Mouse (Mus musculus) kidney, adult 18-20 months (tissue): ENCODE results near the gene Gm20388.

Source experiments
- DNase-seq: peaks from one replicate; pipeline ENCODE4 v3.0.0; 2021

Gm20388 gene

DNA sequence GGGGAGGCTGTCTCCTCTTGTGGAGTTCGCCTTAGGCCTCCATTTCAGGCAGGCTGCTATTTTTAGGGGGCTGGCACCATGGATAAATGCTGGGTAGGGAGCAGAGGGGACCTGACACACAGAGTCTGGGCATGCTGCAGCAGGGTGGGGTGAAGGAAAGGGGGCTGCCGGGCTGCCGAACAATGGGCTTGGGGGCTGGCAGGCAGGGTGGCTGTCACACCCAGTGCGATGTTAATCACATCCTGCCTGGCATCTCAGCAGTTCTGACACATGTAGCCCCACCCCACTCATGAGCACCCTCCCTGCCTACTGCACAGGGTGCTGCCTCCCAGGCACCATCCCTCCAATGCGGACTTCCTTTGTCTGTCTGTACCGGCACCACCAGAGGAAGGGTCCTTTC, 1757.9 kb downstream of the Gm20388 start:
- no peak for DNase-seq

GRCm38 (mm10) chr8:121669208-121669607, 1758.6 kb downstream of the Gm20388 start:
- no peak for DNase-seq

DNA sequence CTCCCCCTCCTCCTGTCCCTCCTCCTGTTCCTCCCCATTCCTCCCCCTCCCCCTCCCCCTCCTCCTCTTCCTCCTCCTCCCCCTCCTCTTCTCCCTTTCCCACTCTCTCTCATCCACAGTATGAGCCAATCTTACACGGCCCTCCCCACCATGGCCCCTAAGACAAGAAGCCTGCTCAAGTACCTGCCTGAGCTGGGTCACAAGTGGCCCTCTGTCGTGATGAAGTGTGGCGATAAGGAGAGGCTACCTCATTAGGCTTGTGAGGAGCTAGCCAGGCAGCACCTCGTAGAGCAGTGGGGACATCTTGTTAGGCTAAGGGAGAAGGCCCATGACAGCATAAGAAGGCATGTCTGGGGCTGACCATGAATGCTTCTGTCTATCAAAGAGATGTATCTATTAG, 1762.5 kb downstream of the Gm20388 start:
- DNase-seq = no peak

GRCm38 (mm10) chr8:121673917-121674316, 1763.3 kb downstream of the Gm20388 start:
- DNase-seq = peak; percentile 37

DNA sequence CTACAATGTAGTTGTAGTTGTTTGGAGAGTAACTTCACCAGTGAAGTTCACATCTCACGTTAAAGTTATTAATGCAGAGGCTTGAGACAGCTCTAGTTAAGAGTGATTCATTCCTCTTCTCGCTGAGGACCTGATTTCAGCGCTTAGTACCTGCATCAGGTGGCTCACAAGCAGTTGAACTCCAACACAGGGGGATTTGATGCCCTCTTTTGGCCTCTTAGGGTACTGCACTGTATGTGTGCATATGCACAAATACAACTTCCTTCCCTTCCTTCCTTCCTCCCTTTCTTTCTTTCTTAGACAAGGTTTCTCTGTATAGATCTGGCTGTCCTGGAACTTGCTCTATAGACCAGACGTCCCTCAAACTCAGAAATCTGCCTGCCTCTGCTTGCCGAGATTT, 1763.9 kb downstream of the Gm20388 start:
- DNase-seq = peak; percentile 50

DNA sequence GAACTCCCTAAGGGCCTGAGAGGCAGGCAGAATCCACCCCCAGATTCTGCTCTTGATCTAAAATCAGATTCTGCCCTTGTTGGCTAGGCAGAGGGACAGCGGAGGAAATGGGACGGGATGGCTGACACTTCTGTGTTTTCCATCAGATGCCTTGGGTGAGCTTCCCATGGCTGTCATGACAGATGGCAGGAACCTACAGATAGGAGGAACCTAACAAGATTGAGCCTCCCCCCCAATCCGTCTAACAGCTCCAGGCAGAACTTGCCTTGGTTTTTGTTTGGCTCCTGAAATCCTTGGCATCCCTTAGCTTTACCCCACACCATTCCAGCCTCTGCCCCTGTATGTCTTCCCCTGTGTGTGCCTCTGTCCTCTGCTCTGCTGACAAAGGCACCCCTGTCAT, 1764.5 kb downstream of the Gm20388 start:
- no peak for DNase-seq

- DNase-seq = peak; percentile 76
Observed at GRCm38 (mm10) chr8:121675701-121676100, 1765.1 kb downstream of the Gm20388 start.

DNA sequence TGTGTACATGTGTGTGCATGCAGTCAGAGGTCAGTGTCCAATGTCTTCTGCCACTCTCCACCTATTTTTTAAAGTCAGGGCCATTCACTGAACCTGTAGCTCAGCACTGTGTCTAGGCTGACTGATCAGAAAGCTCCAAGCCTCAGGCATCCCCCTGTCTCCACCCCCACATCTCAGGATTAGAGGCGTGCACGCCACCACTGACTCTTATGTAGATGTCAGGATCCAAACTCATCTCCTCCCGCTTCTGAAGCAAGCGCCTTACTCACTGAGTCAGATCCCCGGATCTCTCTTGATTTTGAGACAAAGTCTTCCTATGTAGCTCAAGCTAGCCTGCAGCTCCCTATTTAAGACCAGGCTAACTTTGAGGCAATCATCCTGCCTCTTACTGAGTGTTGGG, 1768.1 kb downstream of the Gm20388 start:
- DNase-seq = no peak

GRCm38 (mm10) chr8:121680896-121681295, 1770.3 kb downstream of the Gm20388 start:
- no peak for DNase-seq

- DNase-seq = no peak
Observed at GRCm38 (mm10) chr8:121681457-121681856, 1770.8 kb downstream of the Gm20388 start.

GRCm38 (mm10) chr8:121683083-121683832, 1772.6 kb downstream of the Gm20388 start:
- DNase-seq = no peak

DNA sequence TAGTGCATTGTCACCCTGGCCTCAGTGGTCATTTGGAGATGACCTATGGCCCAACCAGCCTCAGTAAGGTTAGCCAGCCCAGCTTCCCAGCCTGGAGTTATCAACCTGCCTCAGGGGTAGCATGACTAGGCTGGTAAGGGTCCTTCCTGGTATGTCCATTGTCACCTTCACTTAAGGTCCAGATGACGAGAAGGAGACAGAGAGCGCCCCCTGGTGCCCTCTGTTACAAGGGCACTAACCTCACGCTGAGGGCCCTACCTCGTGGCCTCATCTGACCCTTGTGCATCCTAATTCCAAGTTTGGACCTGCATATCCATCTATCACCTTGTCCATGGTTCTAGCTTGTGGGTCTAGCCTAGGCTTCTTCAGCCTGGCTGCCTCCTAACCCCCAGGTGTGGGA, 1774.8 kb downstream of the Gm20388 start:
- DNase-seq = peak; percentile 81

- DNase-seq = no peak
Observed at GRCm38 (mm10) chr8:121687455-121688161, 1777.0 kb downstream of the Gm20388 start.

GRCm38 (mm10) chr8:121688496-121688895, 1777.9 kb downstream of the Gm20388 start:
- no peak for DNase-seq

DNA sequence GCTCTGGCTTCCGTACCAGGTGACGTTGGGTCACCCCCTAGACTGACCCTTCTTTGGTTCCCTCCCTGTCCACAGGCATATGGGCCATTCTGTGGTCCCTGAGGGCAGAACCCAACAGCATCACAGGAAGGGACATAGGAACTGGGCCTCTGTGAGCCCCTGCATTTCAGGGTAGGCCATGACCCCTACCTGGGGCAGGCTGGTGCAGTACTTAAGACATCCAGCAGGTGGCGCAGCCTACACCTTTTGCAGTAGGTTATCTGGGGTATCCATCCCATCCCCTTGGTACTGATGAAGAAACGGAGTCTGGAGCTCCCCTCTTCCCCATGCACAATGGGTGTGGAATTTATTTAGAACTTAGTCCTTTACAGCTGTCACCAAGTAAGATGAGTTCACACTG, 1783.8 kb downstream of the Gm20388 start:
- peak; percentile 66 for DNase-seq

- DNase-seq = peak; percentile 80
Observed at GRCm38 (mm10) chr8:121695585-121696184, 1785.0 kb downstream of the Gm20388 start.

DNA sequence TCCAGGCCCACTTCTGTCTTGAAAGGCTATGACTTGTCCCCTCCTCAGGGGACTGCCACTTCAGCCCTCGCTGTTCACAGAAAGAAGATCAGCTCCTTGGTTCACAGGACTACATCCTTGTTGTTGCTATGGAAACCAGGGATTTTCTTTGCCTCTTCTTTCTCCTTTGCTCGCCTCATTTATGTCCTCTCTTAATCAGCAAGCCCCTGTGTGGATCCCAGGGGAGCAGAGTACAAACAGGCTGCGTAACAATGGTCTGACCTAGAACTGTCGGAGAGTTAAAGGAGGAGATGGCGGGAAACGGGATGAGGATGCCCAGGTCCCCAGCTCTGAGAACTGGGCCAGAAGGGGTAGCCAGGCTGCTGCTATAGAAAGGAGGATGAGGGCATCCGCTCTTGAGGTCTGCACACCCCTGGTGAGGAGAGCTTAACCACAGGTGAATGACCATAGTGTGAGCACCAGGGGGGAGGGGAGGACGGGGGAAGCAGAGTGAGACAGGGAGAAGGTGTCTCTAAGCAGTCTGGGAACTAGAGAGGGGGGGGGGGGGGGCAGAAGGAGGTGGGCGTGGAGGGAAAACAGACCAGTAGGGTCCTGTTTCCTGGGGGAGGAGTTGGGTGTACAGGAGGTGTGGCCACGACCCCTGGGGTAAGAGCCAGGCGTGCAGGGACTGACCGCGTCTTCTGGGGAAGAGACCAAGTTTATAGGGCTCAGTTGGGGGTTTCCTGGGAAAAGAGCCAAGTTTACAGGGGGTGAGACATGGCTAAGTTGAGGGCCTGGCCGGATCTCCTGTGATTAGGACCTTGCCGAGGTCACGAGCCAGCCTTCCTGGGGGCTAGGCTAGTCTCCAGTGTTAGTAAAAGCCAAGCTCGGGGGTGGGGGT, 1787.3 kb downstream of the Gm20388 start:
- DNase-seq = no peak

DNA sequence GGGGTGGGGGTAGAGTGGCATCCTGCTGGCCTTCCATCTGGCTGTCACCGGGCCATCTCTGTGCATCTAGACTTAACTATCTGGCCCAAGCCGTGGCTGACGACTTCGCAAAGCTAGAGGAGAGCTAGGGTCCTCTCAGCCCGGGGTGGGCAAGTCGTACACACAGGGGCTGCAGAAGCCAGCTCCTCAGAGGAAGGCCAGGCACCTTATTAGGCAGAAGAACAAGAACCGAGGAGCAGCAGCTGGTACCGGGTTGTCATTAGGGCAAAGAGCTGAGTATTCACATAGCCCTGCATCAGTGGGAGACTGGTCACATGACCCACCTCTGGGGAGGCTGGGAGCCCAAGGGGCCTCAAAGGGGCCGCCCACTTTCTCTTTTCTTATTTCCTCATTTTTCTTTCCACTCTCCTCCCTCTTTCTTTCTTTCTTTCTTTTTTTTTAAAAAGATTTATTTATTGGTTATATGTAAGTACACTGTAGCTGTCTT, 1788.0 kb downstream of the Gm20388 start:
- no peak for DNase-seq

DNA sequence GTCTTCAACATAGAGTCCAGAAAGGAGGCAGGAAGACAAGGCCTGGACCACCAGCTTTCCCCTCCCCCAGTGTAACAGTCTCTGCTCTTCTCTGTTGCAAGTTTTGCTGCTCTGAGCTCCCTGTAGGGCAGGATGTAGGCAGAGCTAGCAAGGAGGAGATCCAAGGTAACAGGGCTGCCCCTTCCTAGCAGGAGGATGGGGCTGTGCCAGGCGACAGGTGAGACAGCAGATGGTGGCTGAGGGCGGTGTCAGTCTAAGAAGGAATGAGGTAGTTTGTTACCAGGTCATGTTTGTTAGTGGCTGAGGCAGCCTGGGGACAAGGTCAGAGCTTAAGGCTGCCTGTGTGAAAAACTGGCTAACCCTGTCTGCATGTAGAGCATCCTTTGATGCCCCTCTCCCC, 1789.3 kb downstream of the Gm20388 start:
- no peak for DNase-seq

DNA sequence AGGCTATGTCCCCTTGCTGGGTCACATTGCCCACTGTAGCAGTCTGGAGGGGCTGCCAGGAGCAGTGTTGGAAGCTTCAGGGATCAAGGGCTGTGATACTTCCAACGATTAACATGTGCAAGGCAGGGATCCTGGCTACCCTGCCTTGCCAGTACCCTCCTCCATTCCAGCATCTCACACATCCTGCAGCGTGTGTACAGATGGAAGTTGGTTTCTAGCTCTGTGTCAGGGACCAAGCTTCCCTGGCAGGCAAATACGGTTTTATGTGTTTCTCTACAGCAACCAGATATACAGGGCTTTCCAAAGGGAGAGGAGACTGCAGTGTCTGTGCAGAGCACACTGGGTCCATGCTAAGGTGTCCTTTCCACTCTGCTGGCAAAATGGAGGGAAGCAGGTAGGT, 1794.5 kb downstream of the Gm20388 start:
- no peak for DNase-seq

DNA sequence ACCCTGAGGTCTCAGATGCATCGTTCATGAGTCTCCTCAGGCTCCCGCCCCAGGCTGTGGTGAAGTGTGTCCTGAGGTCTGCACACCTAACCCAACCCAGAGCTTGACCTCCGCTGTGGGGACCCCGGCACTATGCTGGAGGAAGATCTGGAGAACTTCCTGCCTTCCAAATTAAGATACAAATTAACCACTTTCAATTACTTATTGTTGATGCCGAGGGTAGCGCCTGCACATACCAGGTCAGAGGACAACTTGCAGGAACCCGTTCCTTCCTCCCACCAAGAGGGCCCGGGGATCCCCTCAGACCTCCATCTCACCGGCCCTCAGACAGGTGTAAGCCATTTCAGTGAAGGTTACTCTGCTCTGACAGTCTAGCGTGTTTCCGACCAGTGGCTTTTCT, 1796.3 kb downstream of the Gm20388 start:
- no peak for DNase-seq

DNA sequence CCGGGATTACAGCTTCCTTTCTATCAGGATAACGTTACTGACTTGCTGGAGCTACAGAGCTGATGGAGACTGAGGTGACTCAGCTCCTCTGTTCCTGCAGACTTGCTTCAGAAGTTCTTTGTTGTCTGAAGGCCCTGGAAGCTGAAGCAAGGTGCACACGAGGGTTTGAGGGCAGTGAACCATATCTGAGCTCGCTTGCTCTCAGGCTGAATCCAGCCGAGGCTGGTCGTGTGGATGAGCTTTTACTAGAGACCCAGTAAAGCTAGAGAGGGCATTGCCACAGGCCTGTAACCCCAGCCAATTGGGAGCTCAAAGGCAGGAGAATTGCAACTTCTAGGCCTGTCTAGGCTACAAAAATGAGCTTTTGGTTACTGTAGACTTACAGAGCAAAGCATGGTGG, 1797.8 kb downstream of the Gm20388 start:
- DNase-seq = peak; percentile 40

DNA sequence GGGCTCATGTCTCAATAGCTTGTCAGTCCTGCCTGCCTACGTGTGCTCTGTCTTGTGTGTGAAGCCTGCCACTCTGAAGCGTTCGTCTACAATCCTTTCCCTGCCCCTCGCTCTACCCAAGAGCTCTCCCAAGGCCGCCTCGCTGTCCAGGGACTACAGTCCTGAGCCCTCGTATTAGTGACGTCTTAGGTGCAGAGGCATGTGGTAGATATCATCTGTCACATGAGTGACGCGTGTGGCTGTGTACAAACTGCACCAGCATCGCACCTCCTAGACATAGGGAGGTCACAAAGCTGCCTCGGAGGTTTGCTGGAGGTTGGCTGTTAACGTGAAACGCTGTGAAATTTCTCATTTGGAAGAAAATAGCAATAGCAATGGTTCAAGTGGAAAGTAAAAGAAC, 1806.9 kb downstream of the Gm20388 start:
- DNase-seq = no peak
